Mouse (Mus musculus): ENCODE measurements at regions not wholly inside any gene's neighbourhood (a gene's known extent, or its start where the extent isn't known, plus 50 kb on each side); places are given as distances from the start of the nearest gene placed in this dataset.

DNA sequence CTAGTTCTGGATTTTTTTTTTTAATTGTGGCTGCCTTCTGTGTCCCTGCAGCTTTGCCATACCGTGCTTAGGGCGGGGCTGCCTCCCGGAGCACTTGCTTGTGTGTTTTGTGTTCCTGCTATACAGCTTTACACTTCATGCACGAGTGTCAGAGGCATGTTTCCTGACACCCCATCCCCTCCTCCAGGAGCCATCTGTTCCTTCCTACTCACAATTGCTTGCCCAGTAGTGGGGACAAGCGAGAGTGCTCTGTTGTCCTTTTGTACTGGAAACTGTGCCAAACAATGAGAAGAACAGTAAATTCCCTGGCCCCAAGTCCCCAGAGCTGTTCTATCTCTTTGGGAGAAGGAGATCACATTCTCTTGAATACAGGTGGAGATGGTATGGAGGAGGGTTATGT, 53.5 kb downstream of the Csf2 start:
- no peaks in the 10 kb centered on the region for H3K36me3 ChIP-seq (ENCODE audit: insufficient read depth)
- no peaks in the 10 kb centered on the region for H3K4me1 ChIP-seq (ENCODE audit: insufficient read depth)
- no peak overlapping the region for H3K27ac ChIP-seq (ENCODE audit: low read depth, low read length)
- no peaks in the 10 kb centered on the region for H3K27me3 ChIP-seq (ENCODE audit: insufficient read depth, low read length)
- H3K9ac ChIP-seq: no peak overlapping the region
- H3K4me3 ChIP-seq (ENCODE audit: low read depth, low read length): no peak overlapping the region
- TF ChIP-seq CTCF (IDR thresholded peaks at IDR 0.05; ENCODE audit: low read depth): no peak
- DNase-seq: no peak
- 35% methylated on average over 5 of the region's 5 CpGs for WGBS
- no peaks in the 10 kb centered on the region for H3K9me3 ChIP-seq (ENCODE audit: low read length)
- peak; percentile 63; the same call in 1 of the 2 replicates for ATAC-seq
- H3K4me2 ChIP-seq (ENCODE audit: low read depth): no peak overlapping the region

DNA sequence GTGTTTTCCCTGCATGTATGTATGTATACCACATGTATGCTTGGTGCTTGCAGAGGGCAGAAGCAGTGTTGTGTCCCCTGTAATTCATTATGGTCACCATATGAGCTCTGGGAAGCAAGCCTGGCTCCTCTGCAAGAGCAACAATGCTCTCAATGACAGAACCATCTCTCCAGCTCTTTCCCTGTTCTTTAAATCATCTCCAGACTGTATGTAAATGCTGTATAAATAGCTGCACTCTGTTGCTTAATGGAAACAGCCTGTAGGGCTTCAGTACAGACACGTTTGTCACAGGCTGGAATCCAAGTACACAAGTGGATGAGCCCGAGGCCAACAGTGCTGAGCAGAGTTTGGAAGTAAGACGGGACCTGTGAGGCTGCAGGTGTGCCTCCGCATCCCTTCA, 54.7 kb downstream of the Csf2 start:
- Histone ChIP-seq H3K4me2 (ENCODE audit: low read depth) (no peak overlapping the region), H3K9ac (no peak overlapping the region), H3K4me3 (ENCODE audit: low read depth, low read length) (no peak overlapping the region), H3K27me3 (ENCODE audit: insufficient read depth, low read length) (no peaks in the 10 kb centered on the region), H3K4me1 (ENCODE audit: insufficient read depth) (no peaks in the 10 kb centered on the region), H3K36me3 (ENCODE audit: insufficient read depth) (no peaks in the 10 kb centered on the region), H3K9me3 (ENCODE audit: low read length) (no peaks in the 10 kb centered on the region), H3K27ac (ENCODE audit: low read depth, low read length) (no peak overlapping the region; the same call in 1 of the 2 replicates)
- ATAC-seq (peak; percentile 81), DNase-seq (peak; percentile 17)
- TF ChIP-seq CTCF (IDR thresholded peaks at IDR 0.05; ENCODE audit: low read depth): no peak
- WGBS: 57% methylated on average over 4 of the region's 4 CpGs

DNA sequence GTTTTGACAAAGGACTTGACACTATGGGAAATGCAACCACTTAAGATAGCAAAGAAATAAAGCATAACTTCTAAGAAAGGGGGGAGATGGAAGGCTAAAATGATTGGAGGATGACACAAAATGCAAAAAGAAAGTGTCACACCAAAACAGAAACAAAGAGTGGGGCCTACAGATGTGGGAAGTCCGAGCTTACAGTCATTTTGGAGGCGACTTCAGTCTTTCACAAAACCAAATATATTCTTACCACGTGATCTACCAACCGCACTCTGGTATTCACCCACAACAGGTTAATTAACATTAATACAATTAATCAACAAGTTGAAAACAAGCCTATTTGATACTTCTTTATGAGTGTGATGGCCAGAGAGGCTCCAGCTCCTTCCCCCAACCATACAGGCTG, 57.2 kb downstream of the Csf2 start:
- no peak for DNase-seq
- TF ChIP-seq CTCF (IDR thresholded peaks at IDR 0.05; ENCODE audit: low read depth): no peak

DNA sequence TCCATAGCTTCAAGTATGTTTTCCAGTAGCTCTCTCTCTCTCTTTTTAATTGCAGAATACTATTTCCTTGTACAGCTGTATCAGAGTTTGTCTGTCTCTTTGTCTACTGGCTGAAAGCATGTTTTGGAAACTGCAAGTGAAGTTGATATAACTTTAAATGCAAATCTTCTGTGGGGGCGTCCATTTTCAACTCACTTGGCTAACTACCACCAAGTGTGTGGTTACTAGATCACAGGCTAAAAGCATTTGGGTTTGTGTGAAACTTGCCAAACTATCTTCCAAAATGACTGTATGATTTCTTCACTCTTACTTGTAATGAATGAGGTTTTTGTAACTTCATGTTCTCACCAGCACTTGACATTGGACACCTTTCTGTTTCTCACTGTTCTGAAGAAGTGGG, 61.6 kb downstream of the Csf2 start:
- no peak overlapping the region for H3K9ac ChIP-seq

More for the DNA sequence above, 57.2 kb downstream of the Csf2 start:
- Histone ChIP-seq H3K9me3 (ENCODE audit: low read length) (no peaks in the 10 kb centered on the region), H3K27ac (ENCODE audit: low read depth, low read length) (no peak overlapping the region), H3K4me3 (ENCODE audit: low read depth, low read length) (no peak overlapping the region), H3K9ac (no peak overlapping the region), H3K36me3 (ENCODE audit: insufficient read depth) (no peaks in the 10 kb centered on the region), H3K4me1 (ENCODE audit: insufficient read depth) (no peaks in the 10 kb centered on the region), H3K4me2 (ENCODE audit: low read depth) (no peak overlapping the region), H3K27me3 (ENCODE audit: insufficient read depth, low read length) (no peaks in the 10 kb centered on the region)
- WGBS: 68% methylated on average over 4 of the region's 4 CpGs
- ATAC-seq: no peak

DNA sequence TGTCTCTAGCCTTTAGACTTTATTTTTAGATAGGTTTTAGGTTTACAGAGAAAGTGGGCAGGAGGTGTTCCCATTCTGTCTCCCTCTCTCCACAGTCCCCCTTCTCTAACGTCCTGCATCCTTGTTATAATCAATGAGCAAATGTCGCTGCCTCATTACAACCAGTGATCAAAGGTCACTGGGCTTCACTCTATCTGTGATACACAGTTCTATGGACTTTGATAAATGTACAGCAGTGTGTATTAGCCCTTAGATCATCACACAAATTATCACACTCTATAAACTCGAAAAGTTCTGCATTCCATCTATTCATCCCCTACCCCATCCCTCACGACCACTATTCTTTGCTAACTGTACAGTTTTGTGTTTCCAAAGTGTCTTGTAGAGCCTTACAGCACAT, 62.1 kb downstream of the Csf2 start:
- H3K4me3 ChIP-seq (ENCODE audit: low read depth, low read length): no peak overlapping the region
- H3K4me1 ChIP-seq (ENCODE audit: insufficient read depth): no peaks in the 10 kb centered on the region
- H3K27ac ChIP-seq (ENCODE audit: low read depth, low read length): no peak overlapping the region
- H3K4me2 ChIP-seq (ENCODE audit: low read depth): no peak overlapping the region
- TF ChIP-seq CTCF (IDR thresholded peaks at IDR 0.05; ENCODE audit: low read depth): no peak
- no peak for ATAC-seq
- no peaks in the 10 kb centered on the region for H3K9me3 ChIP-seq (ENCODE audit: low read length)
- no peaks in the 10 kb centered on the region for H3K27me3 ChIP-seq (ENCODE audit: insufficient read depth, low read length)
- H3K36me3 ChIP-seq (ENCODE audit: insufficient read depth): no peaks in the 10 kb centered on the region
- 69% methylated on average over 4 of the region's 4 CpGs for WGBS
- DNase-seq: no peak
- H3K9ac ChIP-seq: no peak overlapping the region

More for the DNA sequence above, 61.6 kb downstream of the Csf2 start:
- Histone ChIP-seq H3K4me2 (ENCODE audit: low read depth) (no peak overlapping the region), H3K4me1 (ENCODE audit: insufficient read depth) (no peaks in the 10 kb centered on the region), H3K27ac (ENCODE audit: low read depth, low read length) (no peak overlapping the region), H3K27me3 (ENCODE audit: insufficient read depth, low read length) (no peaks in the 10 kb centered on the region), H3K36me3 (ENCODE audit: insufficient read depth) (no peaks in the 10 kb centered on the region), H3K9me3 (ENCODE audit: low read length) (no peaks in the 10 kb centered on the region), H3K4me3 (ENCODE audit: low read depth, low read length) (no peak overlapping the region)
- WGBS: 77% methylated on average over 1 of the region's 1 CpGs
- ATAC-seq: no peak
- TF ChIP-seq CTCF (IDR thresholded peaks at IDR 0.05; ENCODE audit: low read depth): no peak
- DNase-seq: no peak

DNA sequence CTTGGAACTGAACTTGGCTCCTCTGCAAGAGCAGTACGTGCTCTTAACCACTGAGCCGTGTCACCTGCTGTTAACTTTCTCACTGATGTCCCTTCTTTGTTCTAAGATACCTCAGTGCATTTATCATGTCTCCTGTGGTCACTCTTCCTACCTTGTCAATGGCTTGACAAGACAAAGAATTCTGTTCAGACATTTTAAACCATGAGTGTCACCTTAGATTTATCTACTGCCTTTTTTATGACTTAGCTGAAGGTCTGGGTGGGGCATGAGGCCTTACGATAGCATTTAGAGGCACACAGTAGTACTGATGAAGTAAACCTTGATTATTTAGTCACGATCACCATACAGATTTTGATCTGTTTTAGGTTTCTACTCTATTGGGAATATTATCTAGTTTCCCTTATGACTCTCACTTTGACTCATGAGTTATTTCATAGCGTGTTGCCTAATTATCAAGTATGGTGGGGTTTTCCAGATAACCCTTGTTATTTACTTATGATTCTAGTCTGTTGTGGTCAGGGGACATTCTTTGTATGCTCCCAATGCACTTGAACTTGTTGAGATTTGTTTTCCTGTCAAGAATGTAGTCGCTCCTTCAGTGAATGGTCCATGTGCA, 63.6 kb downstream of the Csf2 start:
- 91% methylated on average over 6 of the region's 6 CpGs for WGBS
- DNase-seq (no peak), ATAC-seq (no peak)
- no peak overlapping the region for H3K9ac ChIP-seq
- H3K27ac ChIP-seq (ENCODE audit: low read depth, low read length): no peak overlapping the region
- no peaks in the 10 kb centered on the region for H3K9me3 ChIP-seq (ENCODE audit: low read length)
- H3K4me1 ChIP-seq (ENCODE audit: insufficient read depth): no peaks in the 10 kb centered on the region
- H3K4me2 ChIP-seq (ENCODE audit: low read depth): no peak overlapping the region
- no peaks in the 10 kb centered on the region for H3K27me3 ChIP-seq (ENCODE audit: insufficient read depth, low read length)
- no peaks in the 10 kb centered on the region for H3K36me3 ChIP-seq (ENCODE audit: insufficient read depth)
- no peak for TF ChIP-seq CTCF (IDR thresholded peaks at IDR 0.05; ENCODE audit: low read depth)
- H3K4me3 ChIP-seq (ENCODE audit: low read depth, low read length): no peak overlapping the region

DNA sequence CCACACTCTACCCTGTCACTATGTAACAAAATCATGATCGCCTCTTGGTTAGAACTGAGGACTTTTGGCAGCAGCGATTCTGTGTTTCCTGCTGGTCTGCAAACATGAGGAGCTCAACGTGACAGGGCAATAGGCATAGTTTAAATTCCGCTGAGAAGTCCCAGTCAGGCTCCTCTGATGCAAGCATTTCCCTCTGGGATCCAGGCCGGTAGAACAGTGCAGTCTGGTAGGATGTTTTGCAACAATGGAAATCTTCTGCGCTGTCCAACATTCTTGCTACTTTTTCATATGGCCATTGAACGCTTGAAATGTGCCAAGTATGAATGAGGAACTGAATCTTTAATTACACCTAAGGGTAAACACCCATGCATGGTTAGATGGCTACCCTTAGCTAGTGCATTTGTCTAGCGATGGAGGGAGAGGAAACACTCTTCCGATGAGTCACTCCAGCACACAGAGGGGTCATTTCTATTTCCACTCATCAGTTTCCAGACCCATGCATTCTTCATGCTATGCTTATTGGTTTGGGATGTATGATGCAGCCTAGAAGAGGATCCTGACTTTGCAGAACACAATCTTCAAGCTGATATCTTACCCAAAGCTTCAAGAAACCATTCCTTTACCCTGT, 67.7 kb downstream of the Csf2 start:
- Histone ChIP-seq H3K27ac (ENCODE audit: low read depth, low read length) (no peak overlapping the region), H3K36me3 (ENCODE audit: insufficient read depth) (no peaks in the 10 kb centered on the region), H3K4me1 (ENCODE audit: insufficient read depth) (no peaks in the 10 kb centered on the region), H3K4me3 (ENCODE audit: low read depth, low read length) (no peak overlapping the region), H3K9me3 (ENCODE audit: low read length) (no peaks in the 10 kb centered on the region), H3K27me3 (ENCODE audit: insufficient read depth, low read length) (no peaks in the 10 kb centered on the region), H3K4me2 (ENCODE audit: low read depth) (no peak overlapping the region), H3K9ac (no peak overlapping the region)
- no peak for DNase-seq
- no peak for ATAC-seq
- 81% methylated on average over 9 of the region's 9 CpGs for WGBS
- no peak for TF ChIP-seq CTCF (IDR thresholded peaks at IDR 0.05; ENCODE audit: low read depth)

All from forebrain, postnatal 0 days (tissue).